Mouse (Mus musculus) heart, postnatal 36 days (tissue): ENCODE measurements around the gene Tmem88. TPM values are rescaled to one million over a fixed set of nuclear protein-coding genes. Genes with fewer than 3 reads are reported as not detected.

ENCODE experiments used
- DNase-seq, 2 experiments: peaks; one replicate each; pipeline ENCODE4 v3.0.0; 2021 to 2022
- intact Hi-C: fragments of 180-260 bp; cut with DNase I; formaldehyde crosslinking; loops from one replicate; pipeline ENCODE4 v1.15.1; 2025
- total RNA-seq, 2 experiments: library from RNA; stranded (reverse); gene quantifications; 2 replicates each; pipeline ENCODE4 v1.2.3; 2021

Gene Tmem88
- total RNA-seq, 2 experiments from 2014 or later: 23.3 to 29.6 TPM

GRCm38 (mm10) chr11:69368356-69369214, 29.4 kb downstream of the Tmem88 start:
- peak; percentile 51 to 61 for DNase-seq
- intact Hi-C loops: loop anchor here (2.0 kb wide), 1 partner anchor 42 kb away; the partner anchor contains the start of gene Kcnab3

DNA sequence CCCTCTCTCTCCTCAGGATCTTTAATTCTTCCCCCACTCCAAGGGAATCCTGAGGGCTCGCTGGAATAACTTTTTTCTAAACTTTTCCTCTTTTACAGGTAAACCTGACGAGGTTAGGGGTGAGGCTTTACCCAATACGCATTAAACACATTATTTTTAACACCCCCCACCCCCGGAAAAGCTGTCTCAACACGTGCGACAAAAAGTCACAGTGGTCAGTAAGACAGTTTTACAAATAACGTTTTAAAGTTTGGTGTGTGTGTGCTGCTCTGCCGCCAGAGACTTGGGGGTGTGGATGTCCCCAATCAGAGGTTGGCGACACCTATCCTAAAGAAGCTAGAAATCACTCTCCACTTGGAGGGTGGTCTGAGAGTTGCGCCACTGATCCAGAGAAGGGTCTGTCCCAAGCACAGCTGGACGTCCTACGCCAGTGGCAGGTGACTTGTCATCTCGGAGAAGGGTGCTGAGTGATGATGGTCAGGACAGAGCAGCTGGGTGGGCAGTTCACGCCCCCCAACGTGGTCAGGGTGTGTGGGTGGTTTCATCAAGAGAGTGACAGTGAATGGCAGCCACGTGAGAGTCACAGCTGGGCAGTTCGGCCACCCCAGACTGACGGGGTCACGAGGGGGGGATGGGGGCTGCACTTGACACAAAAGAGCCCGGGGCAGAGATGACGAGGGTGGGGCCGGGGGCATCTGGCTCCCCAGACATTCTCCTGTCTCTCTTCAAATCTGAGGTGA, 30.2 kb downstream of the Tmem88 start:
- DNase-seq: peak; percentile 27 to 42
- intact Hi-C loops: loop anchor here (2.0 kb wide), 1 partner anchor 41 kb away; the partner anchor contains the start of gene Kcnab3

DNA sequence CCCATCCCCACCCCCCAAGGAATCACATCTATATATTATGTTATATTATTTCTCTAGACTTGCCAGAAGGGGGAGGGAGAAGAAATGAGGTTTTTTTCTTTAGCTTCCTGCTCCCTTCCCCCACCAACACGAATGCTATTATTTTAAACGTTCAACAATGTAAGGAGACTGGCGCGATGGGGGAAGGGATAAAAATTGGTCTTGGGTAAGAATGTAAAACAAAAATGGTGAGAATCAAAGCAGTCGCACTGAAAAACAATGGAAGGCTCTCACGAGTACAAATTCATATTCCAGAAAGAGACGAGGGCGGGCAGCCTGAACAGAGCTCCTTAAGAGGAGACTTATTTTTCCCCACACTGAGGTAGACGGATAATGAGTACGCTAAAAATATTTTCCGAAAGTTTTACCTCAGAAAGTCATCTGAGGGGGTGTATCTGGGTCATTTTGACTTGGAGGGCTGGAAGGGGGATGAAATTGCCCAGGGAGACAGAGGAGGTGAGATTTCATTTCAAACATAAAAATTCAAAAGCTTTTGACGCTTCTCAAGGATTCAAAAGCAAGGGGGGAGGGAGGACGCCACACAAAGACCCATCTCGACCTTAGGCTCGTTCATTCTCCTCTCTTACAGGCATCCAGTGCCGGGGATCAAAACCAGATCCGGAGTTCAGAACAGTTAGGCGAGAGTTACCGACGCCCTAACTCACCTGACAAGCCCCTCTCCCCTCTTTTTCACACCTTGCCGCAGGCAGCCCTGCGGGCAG, 31.0 kb downstream of the Tmem88 start:
- intact Hi-C loops: no loop called here
- peak; percentile 22 to 48 for DNase-seq

GRCm38 (mm10) chr11:69366157-69366854, 31.7 kb downstream of the Tmem88 start:
- DNase-seq: peak; percentile 92 to 96
- intact Hi-C loops: no loop called here

GRCm38 (mm10) chr11:69365722-69366121, 32.3 kb downstream of the Tmem88 start:
- DNase-seq: no peak
- intact Hi-C loops: loop anchor here (2.0 kb wide), 2 partner anchors 25 to 55 kb away; partner anchors contain the start of gene Rnf227

DNA sequence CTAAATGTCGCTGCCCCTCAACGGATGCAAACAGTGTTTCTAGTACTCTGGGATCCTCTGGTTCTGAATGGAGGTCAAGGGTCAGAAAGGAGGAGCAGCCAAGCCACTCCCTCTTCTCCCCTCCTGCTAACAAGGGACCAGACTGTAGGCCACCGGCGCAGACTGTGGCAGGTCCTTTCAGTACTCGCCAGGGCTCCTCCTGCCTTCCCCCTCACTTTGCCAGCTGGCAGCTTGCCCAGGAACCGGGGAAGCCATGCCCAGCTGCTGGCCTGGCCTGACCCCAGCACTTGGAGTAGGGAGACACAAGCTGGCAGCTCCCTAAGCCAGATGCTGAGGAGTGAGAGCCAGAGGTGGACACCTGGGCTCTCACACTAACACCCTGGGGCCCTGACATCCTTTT, 33.1 kb downstream of the Tmem88 start:
- intact Hi-C loops: loop anchor here (2.0 kb wide), 2 partner anchors 24 to 56 kb away; partner anchors contain the start of gene Rnf227
- DNase-seq: peak; percentile 93 to 95

- DNase-seq: no peak
- intact Hi-C loops: loop anchor here (2.0 kb wide), 2 partner anchors 24 to 56 kb away; partner anchors contain the start of gene Rnf227
These were observed 33.7 kb downstream of the Tmem88 start for GRCm38 (mm10) chr11:69364376-69364775.

DNA sequence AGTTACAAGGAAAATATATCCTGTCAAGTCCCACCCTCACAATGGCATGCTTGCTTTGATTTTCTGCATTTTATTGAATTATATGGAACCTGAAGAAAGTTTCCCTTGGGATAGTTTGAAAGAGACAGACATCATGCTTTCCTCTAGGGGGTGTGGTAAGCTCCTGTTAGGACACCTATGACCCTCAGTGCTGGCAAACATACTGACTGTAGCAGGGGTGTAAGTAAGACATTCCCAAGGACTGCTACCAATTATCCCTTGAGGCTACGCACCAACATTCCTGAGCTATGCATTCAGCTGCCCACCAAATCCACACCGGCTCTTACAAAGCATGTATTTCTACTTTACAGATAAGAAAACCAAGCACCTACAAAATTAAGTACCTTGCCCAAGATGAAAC, 35.6 kb downstream of the Tmem88 start:
- DNase-seq: no peak
- intact Hi-C loops: no loop called here

DNA sequence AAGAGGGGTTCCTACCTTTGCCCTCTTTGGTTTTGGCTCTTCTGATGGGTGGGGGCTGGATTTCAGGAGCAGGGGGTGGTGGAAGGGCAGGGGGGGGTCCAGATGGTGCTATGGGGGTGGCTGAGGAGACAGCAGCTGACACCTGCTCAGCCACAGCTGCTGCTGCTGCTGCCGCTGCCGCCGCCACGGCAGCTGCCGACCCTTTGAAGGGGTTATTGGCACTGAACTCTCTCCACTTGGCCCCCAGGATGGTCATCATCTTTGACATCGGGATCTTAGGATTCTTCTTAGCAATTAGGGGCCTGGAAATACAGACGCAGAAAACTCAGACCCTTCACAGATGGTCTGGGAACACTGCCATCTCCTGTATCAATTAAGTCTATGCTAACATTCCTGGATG, 36.0 kb downstream of the Tmem88 start:
- intact Hi-C loops: no loop called here
- DNase-seq: no peak

DNA sequence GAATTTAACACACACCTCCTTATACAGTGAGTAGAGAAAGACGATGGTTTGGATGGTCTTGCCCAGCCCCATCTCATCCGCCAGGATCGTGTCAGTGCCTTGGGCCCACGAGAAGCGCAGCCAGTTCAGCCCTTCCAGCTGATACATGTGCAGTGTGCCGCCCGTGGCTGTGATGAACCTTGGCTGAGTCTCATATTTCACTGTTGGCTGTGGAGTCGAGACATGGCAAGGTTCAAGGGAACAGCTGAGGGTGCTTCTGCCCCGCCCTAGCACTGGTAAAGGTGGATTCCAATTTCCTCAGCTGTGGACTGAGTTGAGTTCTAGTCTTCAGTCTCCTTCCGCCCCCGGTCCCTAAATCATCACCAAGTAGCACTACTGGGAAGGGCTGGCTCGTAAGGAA, 40.3 kb downstream of the Tmem88 start:
- intact Hi-C loops: no loop called here
- no peak for DNase-seq

DNA sequence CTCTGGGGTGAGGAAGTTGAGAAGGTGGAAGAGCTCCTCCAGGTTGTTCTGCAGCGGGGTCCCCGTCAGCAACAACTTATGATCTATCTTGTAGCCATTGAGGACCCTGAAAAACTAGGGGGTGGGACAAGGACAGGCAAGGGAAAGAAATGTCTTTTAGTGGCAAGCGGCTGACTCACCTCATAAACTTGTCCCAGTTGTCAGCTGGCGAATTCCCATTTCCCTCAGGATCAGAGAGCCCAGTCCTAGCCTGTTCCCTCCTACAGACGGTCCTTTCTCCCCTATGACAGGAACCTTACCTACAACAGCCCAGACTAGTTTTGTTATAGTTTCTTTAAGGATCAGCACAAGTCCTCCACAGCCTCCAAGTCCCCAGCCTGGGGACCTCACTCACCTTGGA, 41.5 kb downstream of the Tmem88 start:
- no peak for DNase-seq
- intact Hi-C loops: no loop called here

Other genes starting within 250 kb of the Tmem88 start
- gene Alox12b, start 241.2 kb downstream of the Tmem88 start, total RNA-seq: not detected
- 1 to 10 TPM; 1.4 to 2.1 TPM for gene Alox8, start 200.4 kb downstream of the Tmem88 start, total RNA-seq
- gene Gucy2e, start 161.2 kb downstream of the Tmem88 start, total RNA-seq: 1 to 10 TPM; 1.5 to 1.7 TPM
- 1 to 10 TPM; 2.8 to 3.1 TPM for gene Cntrob, start 74.5 kb downstream of the Tmem88 start, total RNA-seq
- 10 to 100 TPM; 54.3 to 60.1 TPM for gene Trappc1, start 74.3 kb downstream of the Tmem88 start, total RNA-seq
- under 1 TPM in 1 of 2 experiments, not detected in 1; 0.28 TPM for gene Kcnab3, start 72.0 kb downstream of the Tmem88 start, total RNA-seq
- under 1 TPM; 0.27 to 0.89 TPM for gene Rnf227, start 57.8 kb downstream of the Tmem88 start, total RNA-seq
- 10 to 100 TPM; 21.8 to 22.8 TPM for gene Chd3, start 28.8 kb downstream of the Tmem88 start, total RNA-seq
- 100 to 1,000 TPM; 101 to 103 TPM for gene Naa38, start 2.7 kb downstream of the Tmem88 start, total RNA-seq
- gene Cyb5d1, start 2.6 kb downstream of the Tmem88 start, total RNA-seq: 10 to 100 TPM; 29.6 to 31.8 TPM
- gene Kdm6b, start 15.4 kb upstream of the Tmem88 start, total RNA-seq: 10 to 100 TPM; 26.1 to 29.1 TPM
- gene Dnah2, start 150.9 kb upstream of the Tmem88 start, total RNA-seq: under 1 TPM; 0.33 to 0.57 TPM
- gene Efnb3, start 162.0 kb upstream of the Tmem88 start, total RNA-seq: 10 to 100 TPM; 77.4 to 98.0 TPM
- 1 to 10 TPM; 5.1 to 6.3 TPM for gene Wrap53, start 182.0 kb upstream of the Tmem88 start, total RNA-seq
- 10 to 100 TPM; 13.9 to 17.0 TPM for gene Trp53, start 182.1 kb upstream of the Tmem88 start, total RNA-seq
- gene Atp1b2, start 207.7 kb upstream of the Tmem88 start, total RNA-seq: 10 to 100 TPM; 20.9 to 22.5 TPM
- not detected for gene Shbg, start 219.7 kb upstream of the Tmem88 start, total RNA-seq
- 1 to 10 TPM; 3.7 to 4.1 TPM for gene Sat2, start 223.8 kb upstream of the Tmem88 start, total RNA-seq
- 10 to 100 TPM; 87.3 to 98.6 TPM for gene Fxr2, start 234.8 kb upstream of the Tmem88 start, total RNA-seq